Mouse (Mus musculus) gastrocnemius, postnatal 10 days (tissue): ENCODE results near the gene Dock11. TPM values are rescaled to one million over a fixed set of nuclear protein-coding genes. Genes with fewer than 3 reads are reported as not detected.

Source experiments
- DNase-seq: peaks from one replicate; pipeline ENCODE4 v3.0.0; 2021; ENCODE audit warnings: mixed read lengths
- total RNA-seq, 2 experiments: library from RNA; stranded (reverse); gene quantifications; 2 replicates each; pipeline ENCODE4 v1.2.3; 2021

Gene Dock11
- total RNA-seq, 2 experiments from 2014 or later: 10.0 to 12.9 TPM

- no peak for DNase-seq
These were observed 212.7 kb downstream of the Dock11 start for GRCm38 (mm10) chrX:36101318-36101717.

- DNase-seq: no peak
These were observed 220.0 kb downstream of the Dock11 start for GRCm38 (mm10) chrX:36108601-36109000.

DNA sequence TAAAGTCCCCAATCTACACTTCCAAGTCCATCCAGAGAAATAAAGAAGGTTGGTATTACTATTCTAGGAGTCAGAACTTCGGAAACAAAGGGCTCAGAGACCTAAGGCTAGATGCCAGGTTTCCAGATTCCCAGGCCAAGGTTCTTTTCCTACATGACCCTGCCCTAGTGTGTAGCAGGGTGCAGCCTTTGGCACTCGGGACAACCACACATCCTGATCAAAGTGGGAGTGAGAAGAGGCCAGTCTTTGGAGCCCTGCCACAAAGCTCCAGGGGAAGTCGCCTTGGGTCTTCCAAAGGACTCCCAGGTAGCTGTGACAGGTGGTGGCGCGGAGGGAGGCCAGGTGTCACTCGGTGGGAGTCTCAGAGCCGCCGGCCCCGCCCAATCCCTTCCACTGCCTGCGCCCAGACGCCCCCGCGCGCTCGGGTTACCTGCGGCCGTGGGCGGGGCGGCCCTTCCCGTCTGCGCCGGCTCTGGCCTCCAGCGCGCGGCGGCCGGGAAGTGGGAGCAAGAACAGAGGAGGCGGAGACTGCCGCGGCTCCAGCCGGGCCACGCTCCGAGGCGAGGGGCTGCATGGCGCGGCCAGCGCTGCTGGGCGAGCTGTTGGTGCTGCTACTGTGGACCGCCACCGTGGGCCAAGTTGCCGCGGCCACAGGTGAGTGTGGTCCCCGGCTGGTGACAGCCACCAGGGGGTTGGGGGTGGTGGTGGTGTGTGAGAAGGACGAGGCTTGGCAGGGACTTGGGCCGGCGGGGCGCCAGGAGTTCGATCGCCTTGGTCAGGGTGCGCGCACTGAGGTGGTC is 223.2 kb downstream of the Dock11 start, which contains the start of gene Il13ra1:
Gene Il13ra1, plus strand, starts transcription at position 489 of the 800 bp plus-strand sequence.
- DNase-seq: peak; percentile 27

DNA sequence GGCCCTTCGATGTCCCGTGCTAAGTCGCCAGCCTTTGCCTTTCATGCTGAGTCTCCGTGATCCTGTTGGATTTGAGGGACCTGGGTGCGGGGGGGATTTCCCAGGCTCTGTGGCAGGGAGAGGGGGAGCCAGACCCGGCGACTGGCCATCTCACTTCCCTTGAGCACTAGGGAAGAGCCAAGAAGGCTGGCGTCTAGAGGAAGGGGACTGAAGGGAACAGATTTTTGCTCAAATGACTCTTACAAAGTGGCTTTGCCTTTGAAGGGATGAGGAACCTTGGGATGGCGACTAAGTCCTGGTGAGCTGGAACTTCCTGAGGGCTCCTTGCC is 223.8 kb downstream of the Dock11 start:
- no peak for DNase-seq

- DNase-seq: no peak
These were observed 226.5 kb downstream of the Dock11 start for GRCm38 (mm10) chrX:36115171-36115570.

Other genes starting within 250 kb of the Dock11 start
- 1 to 10 TPM; 7.3 to 8.0 TPM for gene Il13ra1, start 223.3 kb downstream of the Dock11 start, total RNA-seq